Comparison of ENCODE assay signal across 27 mouse cellular contexts in the genomic region with DNA sequence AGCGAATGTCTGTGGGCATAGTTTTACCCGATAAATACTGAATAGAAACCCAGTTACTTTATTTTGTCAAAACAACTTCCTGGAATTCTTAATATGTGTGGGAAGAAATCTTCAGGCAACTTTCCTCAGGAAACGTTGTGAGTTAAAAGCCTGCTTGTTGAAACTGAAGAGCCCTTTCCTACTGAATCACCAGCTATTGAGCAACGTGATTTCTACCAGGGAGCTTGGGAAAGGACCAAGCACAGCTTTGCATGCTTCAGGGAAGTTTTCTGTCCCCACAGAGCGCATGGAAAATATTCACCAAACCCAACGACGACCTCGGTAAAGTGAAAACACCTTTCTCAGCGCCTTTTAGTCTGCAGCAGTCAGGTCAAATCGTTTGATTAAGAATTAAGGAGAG. TPM values are rescaled to one million over a fixed set of nuclear protein-coding genes. Genes with fewer than 3 reads are reported as not detected.
"Had no signal": no experiment of that assay in that cellular context is flagged by ENCODE, and none has a peak within 500 bp of the region (broad histone marks: within the 10 kb centered on the region; RNA-seq: fewer than 3 reads in every experiment).

No protein-coding gene starts in this region.

- H3K4me1 ChIP-seq: liver, embryonic 13.5 days; liver, embryonic 15.5 days; megakaryocyte, embryonic 14.5 days; midbrain, embryonic 13.5 days; midbrain, embryonic 15.5 days; neural tube, embryonic 12.5 days had no signal

- H3K36me3 ChIP-seq: liver, embryonic 13.5 days; liver, embryonic 15.5 days; midbrain, embryonic 13.5 days; midbrain, embryonic 15.5 days; neural tube, embryonic 12.5 days had no signal

- H3K4me2 ChIP-seq: liver, embryonic 13.5 days; liver, embryonic 15.5 days; lung, embryonic 14.5 days; midbrain, embryonic 11.5 days; midbrain, embryonic 13.5 days; midbrain, embryonic 15.5 days; neural tube, embryonic 12.5 days had no signal

- ATAC-seq: liver, postnatal 0 days; midbrain, embryonic 13.5 days; midbrain, embryonic 15.5 days had no signal

- H3K27me3 ChIP-seq: liver, embryonic 13.5 days; liver, embryonic 15.5 days; megakaryocyte, embryonic 14.5 days; neural tube, embryonic 12.5 days had no signal

- H3K9me3 ChIP-seq: liver, embryonic 13.5 days; liver, embryonic 15.5 days; megakaryocyte, embryonic 14.5 days; midbrain, embryonic 13.5 days; midbrain, embryonic 15.5 days; neural tube, embryonic 12.5 days had no signal

- H3K4me3 ChIP-seq: liver, embryonic 13.5 days; liver, embryonic 15.5 days; megakaryocyte, embryonic 14.5 days; midbrain, embryonic 13.5 days; midbrain, embryonic 15.5 days; neural tube, embryonic 12.5 days had no signal

- H3K27ac ChIP-seq: liver, embryonic 13.5 days; liver, embryonic 15.5 days; macrophage; midbrain, embryonic 13.5 days; midbrain, embryonic 15.5 days; neural tube, embryonic 12.5 days had no signal

- DNase-seq: liver, embryonic 13.5 days; liver, postnatal 0 days; lung, embryonic 14.5 days; retina, postnatal 1 day; right cerebral cortex, adult 18-20 months; right cerebral cortex, postnatal 25 days; right cerebral cortex, postnatal 4 days; spleen, adult 18-20 months; thymus, adult 18-20 months; thymus, postnatal 14 days; thymus, postnatal 36 days had no signal

- H3K9ac ChIP-seq: liver, embryonic 13.5 days; liver, embryonic 15.5 days; liver, postnatal 0 days; lung, embryonic 14.5 days; midbrain, embryonic 13.5 days; midbrain, embryonic 15.5 days; neural tube, embryonic 12.5 days had no signal

RNA-seq across cellular contexts. Expression of gene Krt12, which starts 15.9 kb away (rescaled TPM):
- total RNA-seq: megakaryocyte progenitor cell, adult 5-6 weeks; monocyte, adult 5-6 weeks had no signal
- polyA plus RNA-seq: liver, embryonic 13.5 days; liver, embryonic 15.5 days; liver, postnatal 0 days; lung, embryonic 14.5 days; lung, embryonic 16.5 days; macrophage; midbrain, embryonic 11.5 days; neural tube, embryonic 12.5 days; neural tube, embryonic 14.5 days; stomach, embryonic 14.5 days had no signal

RNA-seq across cellular contexts. Expression of gene Krt28, which starts 31.5 kb away (rescaled TPM):
- total RNA-seq: megakaryocyte progenitor cell, adult 5-6 weeks; monocyte, adult 5-6 weeks; neutrophil, adult 5-6 weeks had no signal
- polyA plus RNA-seq: liver, embryonic 13.5 days; liver, embryonic 15.5 days; liver, postnatal 0 days; macrophage; small intestine, adult 2 months; stomach, embryonic 14.5 days had no signal

RNA-seq across cellular contexts. Expression of gene Krt20, which starts 31.8 kb away (rescaled TPM):
- total RNA-seq: megakaryocyte progenitor cell, adult 5-6 weeks; midbrain, postnatal 0 days; monocyte, adult 5-6 weeks; neutrophil, adult 5-6 weeks had no signal
- polyA plus RNA-seq: macrophage; midbrain, embryonic 13.5 days had no signal

RNA-seq across cellular contexts. Expression of gene Krt27, which starts 55.3 kb away (rescaled TPM):
- total RNA-seq: megakaryocyte progenitor cell, adult 5-6 weeks; monocyte, adult 5-6 weeks; neutrophil, adult 5-6 weeks had no signal
- polyA plus RNA-seq: liver, embryonic 13.5 days; liver, embryonic 15.5 days; liver, postnatal 0 days; lung, embryonic 14.5 days; lung, embryonic 16.5 days; macrophage; midbrain, embryonic 11.5 days; midbrain, embryonic 13.5 days; neural tube, embryonic 12.5 days; neural tube, embryonic 14.5 days; small intestine, adult 2 months; stomach, embryonic 14.5 days; stomach, embryonic 16.5 days had no signal
